Mouse (Mus musculus): ENCODE measurements around the gene Fut8. TPM values are rescaled to one million over a fixed set of nuclear protein-coding genes. Genes with fewer than 3 reads are reported as not detected.

Fut8 gene
- total and polyA plus RNA-seq, 3 experiments = 60.6 to 124 (median 86.0) TPM

DNA sequence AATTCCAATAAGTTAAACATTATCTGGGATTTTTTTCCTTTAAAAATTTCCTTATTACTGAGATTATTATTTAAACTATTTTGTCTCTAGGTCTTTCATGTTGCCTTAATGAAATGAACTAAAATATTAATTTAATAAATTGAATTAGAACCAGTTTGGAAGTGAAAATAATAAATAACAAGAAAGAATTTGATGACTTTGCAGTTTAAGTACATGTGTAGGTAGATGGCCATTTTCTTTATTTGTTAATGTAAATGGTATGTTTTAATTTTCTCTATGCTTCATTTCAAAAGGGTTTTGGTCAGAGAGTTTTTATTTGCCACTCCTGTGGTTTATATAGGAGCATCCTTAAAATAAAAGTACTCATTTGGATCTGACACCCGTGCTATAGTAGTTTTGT lies 177.8 kb downstream of the Fut8 start:
- H3K4me2 ChIP-seq (ENCODE audit: insufficient read depth, low read depth, poor library complexity, severe bottlenecking) = no peak overlapping the region
- H3K27me3 ChIP-seq (replicated peaks) = no peaks in the 10 kb centered on the region
- dilution Hi-C loops (cut with MboI; ENCODE audit: extremely low pct_ligation_motif_present, extremely low pct_unique_long_range_greater_than_20kb, low sequenced_read_pairs) = no loop called here
- H3K4me1 ChIP-seq (ENCODE audit: control insufficient read depth in 1 of 2, insufficient read depth in 2 of 2) = no peaks in the 10 kb centered on the region
- H3K79me2 ChIP-seq (replicated peaks; ENCODE audit: control insufficient read depth, extremely low read depth, insufficient read depth, poor library complexity, severe bottlenecking) = no peaks in the 10 kb centered on the region
- in situ Hi-C loops (cut with MboI; ENCODE audit: low pct_ligation_motif_present, low pct_unique_long_range_greater_than_20kb, low sequenced_read_pairs) = no loop called here
- TF ChIP-seq UBTF (IDR thresholded peaks at IDR 0.05; ENCODE audit: low read depth, low read length) = no peak
- no peak for TF ChIP-seq USF2 (conservative IDR thresholded peaks at IDR 0.05; ENCODE audit: low read depth, low read length)
- no peak for TF ChIP-seq MAX (IDR thresholded peaks at IDR 0.05; ENCODE audit: low read length)
- TF ChIP-seq USF1 (IDR thresholded peaks at IDR 0.05; ENCODE audit: low read depth, low read length) = no peak
- TF ChIP-seq MAFK (IDR thresholded peaks at IDR 0.05; ENCODE audit: insufficient replicate concordance, low read length) = peak; percentile 76
- H3K9me3 ChIP-seq (replicated peaks; ENCODE audit: low read length) = no peaks in the 10 kb centered on the region
- peaks cover 7 to 35% of the 10 kb centered on the region in 2 experiments for H3K36me3 ChIP-seq (replicated peaks in 1 of 2; ENCODE audit: control insufficient read depth in 1 of 2, insufficient read depth in 1 of 2, low read length in 1 of 2)
- no peak overlapping the region for H3K27ac ChIP-seq (ENCODE audit: insufficient read depth, low read depth)
- no peak overlapping the region for H3K9ac ChIP-seq (ENCODE audit: insufficient read depth, low read depth)
- H3K4me3 ChIP-seq (replicated peaks in 1 of 3; ENCODE audit: low read depth in 2 of 3, low read length in 2 of 3, poor library complexity in 1 of 3) = no peak overlapping the region
- DNase-seq (ENCODE audit: extremely low read depth) = no peak

- no peaks in the 10 kb centered on the region for H3K9me3 ChIP-seq (replicated peaks; ENCODE audit: low read length)
- no peak overlapping the region for H3K9ac ChIP-seq (ENCODE audit: insufficient read depth, low read depth)
- no peaks in the 10 kb centered on the region for H3K27me3 ChIP-seq (replicated peaks)
- no peak overlapping the region for H3K4me3 ChIP-seq (replicated peaks in 1 of 3; ENCODE audit: low read depth in 2 of 3, low read length in 2 of 3, poor library complexity in 1 of 3)
- in situ Hi-C loops (cut with MboI; ENCODE audit: low pct_ligation_motif_present, low pct_unique_long_range_greater_than_20kb, low sequenced_read_pairs) = no loop called here
- DNase-seq (ENCODE audit: extremely low read depth) = no peak
- no peaks in the 10 kb centered on the region for H3K4me1 ChIP-seq (ENCODE audit: control insufficient read depth in 1 of 2, insufficient read depth in 2 of 2)
- no peak overlapping the region for H3K4me2 ChIP-seq (ENCODE audit: insufficient read depth, low read depth, poor library complexity, severe bottlenecking)
- no peaks in the 10 kb centered on the region for H3K79me2 ChIP-seq (replicated peaks; ENCODE audit: control insufficient read depth, extremely low read depth, insufficient read depth, poor library complexity, severe bottlenecking)
- peaks cover 0 to 21% of the 10 kb centered on the region in 2 experiments for H3K36me3 ChIP-seq (replicated peaks in 1 of 2; ENCODE audit: control insufficient read depth in 1 of 2, insufficient read depth in 1 of 2, low read length in 1 of 2)
- no peak overlapping the region for H3K27ac ChIP-seq (ENCODE audit: insufficient read depth, low read depth)
- no peak for TF ChIP-seq POLR2A (IDR thresholded peaks at IDR 0.05; ENCODE audit: low read depth, low read length)
- TF ChIP-seq E2F4 (IDR thresholded peaks at IDR 0.05; ENCODE audit: insufficient replicate concordance, low read depth, low read length) = no peak
- no peak for TF ChIP-seq CHD1 (IDR thresholded peaks at IDR 0.05; ENCODE audit: low read depth, low read length)
- dilution Hi-C loops (cut with MboI; ENCODE audit: extremely low pct_ligation_motif_present, extremely low pct_unique_long_range_greater_than_20kb, low sequenced_read_pairs) = no loop called here
Observed at GRCm38 (mm10) chr12:77421667-77422393, 183.9 kb downstream of the Fut8 start.

DNA sequence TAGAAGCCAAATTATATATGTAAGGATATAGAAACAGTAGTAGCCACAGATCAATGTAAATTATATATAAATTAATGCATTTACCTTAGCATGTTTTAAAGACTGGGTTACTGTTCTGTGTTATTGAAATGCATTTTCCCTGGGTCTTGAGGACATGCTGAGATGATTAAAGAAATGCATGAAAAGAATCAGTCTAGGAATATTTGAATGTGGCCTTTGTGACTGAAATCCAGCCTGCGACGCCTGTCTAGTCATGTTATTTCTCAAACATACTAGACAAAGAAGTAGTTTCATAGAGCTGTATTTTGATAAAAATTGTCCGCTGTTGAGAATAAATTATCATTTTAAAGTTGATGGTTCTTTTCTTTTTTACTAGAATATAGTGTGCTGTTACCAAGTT lies 188.2 kb downstream of the Fut8 start:
- in situ Hi-C loops (cut with MboI; ENCODE audit: low pct_ligation_motif_present, low pct_unique_long_range_greater_than_20kb, low sequenced_read_pairs) = no loop called here
- Histone ChIP-seq H3K27me3 (replicated peaks) (no peaks in the 10 kb centered on the region), H3K36me3 (replicated peaks in 1 of 2; ENCODE audit: control insufficient read depth in 1 of 2, insufficient read depth in 1 of 2, low read length in 1 of 2) (peaks cover 0 to 26% of the 10 kb centered on the region in 2 experiments), H3K4me1 (ENCODE audit: control insufficient read depth in 1 of 2, insufficient read depth in 2 of 2) (peaks cover 0 to 11% of the 10 kb centered on the region in 2 experiments; a peak in 2 of 4 replicates), H3K9me3 (replicated peaks; ENCODE audit: low read length) (no peaks in the 10 kb centered on the region), H3K4me2 (ENCODE audit: insufficient read depth, low read depth, poor library complexity, severe bottlenecking) (no peak overlapping the region), H3K9ac (ENCODE audit: insufficient read depth, low read depth) (no peak overlapping the region), H3K79me2 (replicated peaks; ENCODE audit: control insufficient read depth, extremely low read depth, insufficient read depth, poor library complexity, severe bottlenecking) (no peaks in the 10 kb centered on the region), H3K27ac (ENCODE audit: insufficient read depth, low read depth) (no peak overlapping the region), H3K4me3 (replicated peaks in 1 of 3; ENCODE audit: low read depth in 2 of 3, low read length in 2 of 3, poor library complexity in 1 of 3) (no peak overlapping the region)
- dilution Hi-C loops (cut with MboI; ENCODE audit: extremely low pct_ligation_motif_present, extremely low pct_unique_long_range_greater_than_20kb, low sequenced_read_pairs) = no loop called here
- no peak for DNase-seq (ENCODE audit: extremely low read depth)
- TF ChIP-seq NELFE (IDR thresholded peaks at IDR 0.05; ENCODE audit: low read depth, low read length) (no peak), ZMIZ1 (IDR thresholded peaks at IDR 0.05; ENCODE audit: low read depth, low read length) (no peak), ELF1 (IDR thresholded peaks at IDR 0.05; ENCODE audit: low read depth, low read length) (no peak), E2F4 (IDR thresholded peaks at IDR 0.05; ENCODE audit: insufficient replicate concordance, low read depth, low read length) (no peak), EP300 (IDR thresholded peaks at IDR 0.05; ENCODE audit: low read length) (no peak), CHD1 (IDR thresholded peaks at IDR 0.05; ENCODE audit: low read depth, low read length) (no peak), POLR2A (IDR thresholded peaks at IDR 0.05; ENCODE audit: low read depth, low read length) (no peak), MAFK (IDR thresholded peaks at IDR 0.05; ENCODE audit: insufficient replicate concordance, low read length) (no peak), MEF2A (IDR thresholded peaks at IDR 0.05; ENCODE audit: borderline replicate concordance, low read depth, low read length) (no peak), KAT2A (IDR thresholded peaks at IDR 0.05; ENCODE audit: insufficient replicate concordance, low read length) (no peak), ZC3H11A (IDR thresholded peaks at IDR 0.05; ENCODE audit: low read depth, low read length) (no peak), TCF12 (IDR thresholded peaks at IDR 0.05; ENCODE audit: low read depth, low read length) (no peak), IRF4 (IDR thresholded peaks at IDR 0.05; ENCODE audit: low read depth, low read length) (no peak), MXI1 (IDR thresholded peaks at IDR 0.05; ENCODE audit: low read depth, low read length) (no peak)

All from CH12.LX (cell line).